Mouse (Mus musculus) neural tube, embryonic 11.5 days (tissue): Measurements from ENCODE around the gene Spink2. TPM values are rescaled to one million over a fixed set of nuclear protein-coding genes. Genes with fewer than 3 reads are reported as not detected.

ENCODE experiments used
- ATAC-seq: fragments of 200-750 bp; cut with Nextera tagmentation; 2 replicates; pipeline ENCODE4 v1.8.0; 2017; ENCODE audit warnings: moderate number of reproducible peaks, mild to moderate bottlenecking, moderate TSS enrichment, moderate library complexity; ENCODE audit not compliant: insufficient read depth, low FRiP score, low TSS enrichment
- DNase-seq: peaks from one replicate; pipeline ENCODE4 v3.0.0-alpha.2; 2015; ENCODE audit warnings: low spot score
- H3K27ac ChIP-seq: fragments of 300-500 bp; sonication (generic); 2 replicates; pipeline ENCODE4 v1.5.1; 2014; ENCODE audit warnings: low read depth, mild to moderate bottlenecking, low read length
- H3K27me3 ChIP-seq: fragments of 300-500 bp; sonication (generic); 2 replicates; pipeline ENCODE4 v1.6.1; 2014; ENCODE audit warnings: mild to moderate bottlenecking, low read length, mixed read lengths; ENCODE audit not compliant: control insufficient read depth, insufficient read depth
- H3K36me3 ChIP-seq: fragments of 300-500 bp; sonication (generic); 2 replicates; pipeline ENCODE4 v1.6.1; 2014; ENCODE audit warnings: mild to moderate bottlenecking, low read length, moderate library complexity, mixed read lengths; ENCODE audit not compliant: control insufficient read depth, insufficient read depth
- H3K4me1 ChIP-seq: fragments of 300-500 bp; sonication (generic); 2 replicates; pipeline ENCODE4 v1.6.1; 2014; ENCODE audit warnings: low read length, mixed read lengths; ENCODE audit not compliant: control insufficient read depth, insufficient read depth
- H3K4me2 ChIP-seq: fragments of 300-500 bp; sonication (generic); 2 replicates; pipeline ENCODE4 v1.6.1; 2014; ENCODE audit warnings: low read depth, mild to moderate bottlenecking, moderate library complexity
- H3K4me3 ChIP-seq: fragments of 300-500 bp; sonication (generic); 2 replicates; pipeline ENCODE4 v1.5.1; 2014; ENCODE audit warnings: low read depth, low read length
- H3K9ac ChIP-seq: fragments of 300-500 bp; sonication (generic); 2 replicates; pipeline ENCODE4 v1.6.1; 2014; ENCODE audit warnings: mild to moderate bottlenecking, low read length
- H3K9me3 ChIP-seq: fragments of 300-500 bp; sonication (generic); 2 replicates; pipeline ENCODE4 v1.6.1; 2016; ENCODE audit warnings: low read length; ENCODE audit not compliant: control insufficient read depth
- WGBS: fragments of 180-500 bp; shearing (Covaris S2); extraction: QIAGEN DNeasy Blood & Tissue Kit; methylation state at CpG from one replicate; pipeline ENCODE4 v1.1.7; 2014; 5-methylcytosine and 5-hydroxymethylcytosine counted together
- polyA plus RNA-seq: library from polyadenylated mRNA; unstranded; fragments of >200 nt; fragmentation: Nextera tagmentation; extraction: Ambion mirVana; gene quantifications from 2 replicates; pipeline ENCODE4 v1.2.1, GENCODE M21; 2014

The Spink2 gene
- polyA plus RNA-seq, 1 experiment from 2014 or later = 2.1 TPM

DNA sequence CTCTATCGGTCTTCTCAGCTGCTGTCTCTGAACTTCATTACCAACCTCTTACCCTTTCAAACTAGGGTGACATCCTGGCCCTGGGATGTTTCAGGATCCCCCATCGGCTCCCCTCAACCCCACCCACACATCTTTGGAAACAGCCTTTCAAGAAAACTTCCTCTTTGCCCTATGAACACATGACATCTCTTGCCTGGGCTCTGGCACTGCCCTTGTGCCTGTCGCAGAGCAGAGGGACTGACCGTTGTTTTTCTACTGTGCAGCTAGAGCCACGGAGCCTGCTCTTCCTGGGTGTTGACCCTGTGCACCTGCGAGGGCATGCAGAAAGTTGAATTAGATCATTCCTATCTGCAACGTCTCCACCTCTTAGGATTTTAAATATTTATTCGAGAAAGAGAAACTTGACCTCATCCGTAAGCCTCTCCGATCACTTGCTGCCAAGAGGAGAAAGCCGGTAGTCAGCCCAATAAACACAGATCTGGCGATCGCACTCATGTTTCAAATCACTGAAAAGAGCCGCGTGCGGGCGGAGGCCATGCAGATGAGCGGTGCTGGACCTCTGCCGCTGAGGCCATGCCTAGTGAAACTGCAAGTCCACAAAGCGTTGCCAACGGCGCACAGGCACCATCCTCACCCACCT is 43.8 kb downstream of the Spink2 start:
- H3K4me2 ChIP-seq = no peak overlapping the region
- no peak overlapping the region for H3K4me3 ChIP-seq
- no peaks in the 10 kb centered on the region for H3K27me3 ChIP-seq
- H3K9ac ChIP-seq = no peak overlapping the region
- H3K4me1 ChIP-seq = no peaks in the 10 kb centered on the region
- H3K36me3 ChIP-seq = no peaks in the 10 kb centered on the region
- no peak overlapping the region for H3K27ac ChIP-seq
- H3K9me3 ChIP-seq = no peaks in the 10 kb centered on the region
- DNase-seq (no peak), ATAC-seq (no peak)
- 89% methylated on average over 22 of the region's 22 CpGs for WGBS

DNA sequence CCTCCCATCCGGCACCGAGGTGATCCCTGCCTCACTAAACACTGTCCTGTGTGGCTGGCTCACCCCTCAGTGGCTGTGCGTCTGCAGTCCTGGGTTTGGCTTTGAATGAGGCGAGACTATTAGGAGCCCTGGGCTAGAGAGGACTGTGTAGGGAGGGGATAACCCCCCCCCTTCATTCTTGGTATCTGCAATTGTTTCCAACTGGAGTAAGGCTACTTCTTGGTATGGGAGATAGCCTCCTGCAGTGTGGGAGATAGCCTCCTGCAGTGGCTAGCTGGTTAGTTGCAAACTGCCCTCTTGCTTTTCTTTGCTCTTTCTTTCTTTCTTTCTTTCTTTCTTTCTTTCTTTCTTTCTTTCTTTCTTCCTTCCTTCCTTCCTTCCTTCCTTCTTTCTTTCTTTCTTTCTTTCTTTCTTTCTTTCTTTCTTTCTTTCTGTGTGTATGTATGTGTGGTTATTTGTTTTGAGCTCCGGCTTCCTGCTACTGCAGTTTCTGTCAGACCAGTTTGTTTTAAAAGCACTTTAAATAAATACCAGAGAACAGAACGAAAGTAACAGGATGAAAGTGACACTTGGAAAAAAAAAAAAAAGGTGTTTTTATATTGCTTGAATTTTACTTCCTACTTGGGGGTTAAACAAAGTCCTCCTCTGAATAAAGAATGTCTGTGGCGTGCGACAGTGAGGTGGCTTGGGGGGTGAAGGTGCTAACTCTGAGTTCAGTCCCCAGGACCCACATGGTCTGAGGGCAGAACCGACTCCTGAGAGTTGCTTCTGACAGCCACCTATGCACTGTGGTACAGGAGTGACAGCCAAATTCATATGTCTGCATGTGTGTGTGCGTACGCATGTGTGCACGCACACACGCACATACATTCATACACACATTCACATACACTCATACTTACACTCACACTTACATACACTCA is 45.3 kb downstream of the Spink2 start:
- H3K9ac ChIP-seq = no peak overlapping the region
- H3K4me2 ChIP-seq = no peak overlapping the region
- no peaks in the 10 kb centered on the region for H3K9me3 ChIP-seq
- DNase-seq (no peak), ATAC-seq (no peak)
- 69% methylated on average over 13 of the region's 13 CpGs for WGBS
- no peaks in the 10 kb centered on the region for H3K36me3 ChIP-seq
- no peak overlapping the region for H3K27ac ChIP-seq
- no peak overlapping the region for H3K4me3 ChIP-seq
- no peaks in the 10 kb centered on the region for H3K27me3 ChIP-seq
- H3K4me1 ChIP-seq = no peaks in the 10 kb centered on the region

DNA sequence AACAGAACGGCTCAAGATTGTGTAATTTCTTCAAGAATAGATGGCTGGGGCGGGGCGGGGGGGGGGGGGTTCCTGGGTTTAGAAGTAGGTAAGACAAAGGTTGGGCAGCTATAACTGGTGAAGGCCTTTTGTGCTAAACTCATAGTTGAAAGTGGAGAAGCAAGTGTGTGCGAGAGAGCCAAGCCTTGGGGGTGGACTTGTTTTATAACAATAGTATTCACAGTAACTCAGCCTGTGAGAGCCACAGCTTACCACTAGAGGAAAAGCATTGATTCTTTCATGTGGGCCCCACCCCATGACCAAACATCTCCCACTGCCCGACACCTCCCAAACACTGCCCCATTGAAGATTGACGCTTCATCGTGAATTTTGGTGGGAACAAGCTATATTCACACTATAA is 47.7 kb downstream of the Spink2 start:
- ATAC-seq (no peak), DNase-seq (no peak)
- no peak overlapping the region for H3K4me3 ChIP-seq
- no peaks in the 10 kb centered on the region for H3K4me1 ChIP-seq
- H3K27me3 ChIP-seq = no peaks in the 10 kb centered on the region
- H3K9ac ChIP-seq = no peak overlapping the region
- no peak overlapping the region for H3K27ac ChIP-seq
- H3K36me3 ChIP-seq = no peaks in the 10 kb centered on the region
- WGBS = 72% methylated on average over 7 of the region's 7 CpGs
- no peaks in the 10 kb centered on the region for H3K9me3 ChIP-seq
- no peak overlapping the region for H3K4me2 ChIP-seq

DNA sequence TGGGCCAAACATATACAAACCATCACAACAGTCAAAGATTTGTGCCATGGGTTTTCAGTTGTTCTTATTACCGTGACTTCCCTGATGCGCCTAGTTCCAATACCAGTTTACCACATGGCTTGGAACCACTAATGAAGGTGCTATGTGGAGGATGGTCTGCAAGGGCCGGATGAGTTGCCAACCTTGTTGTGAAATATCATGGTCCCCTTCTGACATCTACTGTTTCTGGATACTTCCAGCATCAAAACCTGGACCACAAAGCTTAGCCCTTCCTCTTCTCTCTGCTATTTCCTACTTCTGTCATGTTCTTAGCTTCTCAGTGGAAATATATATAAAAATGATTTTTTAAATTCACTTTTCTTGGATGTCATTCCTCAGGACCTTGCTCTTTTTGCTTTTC is 48.7 kb downstream of the Spink2 start:
- 94% methylated on average over 3 of the region's 3 CpGs for WGBS

DNA sequence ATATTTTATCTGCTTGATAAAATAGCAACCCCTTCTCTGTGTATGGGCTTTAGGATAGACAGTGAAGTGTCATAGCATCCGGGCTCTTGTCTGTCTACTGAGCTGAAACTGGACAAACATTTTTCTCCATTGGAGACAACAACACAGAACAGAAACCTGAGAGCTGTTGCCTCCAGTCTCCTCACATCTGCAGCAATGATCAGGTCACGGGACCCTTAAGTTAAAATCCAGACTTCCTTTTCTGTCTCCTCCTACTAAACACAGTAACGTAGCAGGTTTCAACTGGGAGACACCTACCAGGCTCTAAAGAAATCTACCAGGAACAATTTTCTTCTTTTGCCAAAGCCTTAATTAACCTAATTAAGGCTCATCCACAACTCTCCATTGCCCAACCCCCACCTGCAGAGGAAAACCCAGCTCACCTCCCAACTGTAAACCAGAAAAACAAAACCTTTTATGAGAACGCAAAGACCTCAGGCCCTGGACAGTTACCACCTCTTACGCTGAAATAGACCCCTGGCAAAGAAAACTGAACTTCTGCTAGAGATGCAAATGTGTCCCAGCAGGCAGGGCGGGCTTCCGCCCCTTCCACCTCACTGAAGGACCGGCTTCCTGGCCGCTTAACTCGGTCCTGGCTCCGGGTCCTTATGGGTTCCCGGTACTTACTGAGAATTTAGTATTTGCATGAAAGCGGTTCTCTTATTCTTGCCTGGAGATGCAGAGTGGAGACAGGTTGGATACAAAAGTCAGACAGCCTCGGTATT is 53.3 kb downstream of the Spink2 start:
- WGBS = 31% methylated on average over 14 of the region's 14 CpGs
- Histone ChIP-seq H3K4me1 (no peaks in the 10 kb centered on the region), H3K36me3 (no peaks in the 10 kb centered on the region), H3K9ac (no peak overlapping the region), H3K27me3 (no peaks in the 10 kb centered on the region), H3K9me3 (no peaks in the 10 kb centered on the region), H3K4me3 (no peak overlapping the region), H3K4me2 (no peak overlapping the region), H3K27ac (no peak overlapping the region)
- ATAC-seq = no peak
- DNase-seq = no peak

More for the DNA sequence above, 48.7 kb downstream of the Spink2 start:
- Histone ChIP-seq H3K4me1 (no peaks in the 10 kb centered on the region), H3K4me2 (no peak overlapping the region), H3K4me3 (no peak overlapping the region), H3K27me3 (no peaks in the 10 kb centered on the region), H3K27ac (no peak overlapping the region), H3K36me3 (no peaks in the 10 kb centered on the region), H3K9ac (no peak overlapping the region), H3K9me3 (no peaks in the 10 kb centered on the region)
- ATAC-seq (no peak), DNase-seq (no peak)

DNA sequence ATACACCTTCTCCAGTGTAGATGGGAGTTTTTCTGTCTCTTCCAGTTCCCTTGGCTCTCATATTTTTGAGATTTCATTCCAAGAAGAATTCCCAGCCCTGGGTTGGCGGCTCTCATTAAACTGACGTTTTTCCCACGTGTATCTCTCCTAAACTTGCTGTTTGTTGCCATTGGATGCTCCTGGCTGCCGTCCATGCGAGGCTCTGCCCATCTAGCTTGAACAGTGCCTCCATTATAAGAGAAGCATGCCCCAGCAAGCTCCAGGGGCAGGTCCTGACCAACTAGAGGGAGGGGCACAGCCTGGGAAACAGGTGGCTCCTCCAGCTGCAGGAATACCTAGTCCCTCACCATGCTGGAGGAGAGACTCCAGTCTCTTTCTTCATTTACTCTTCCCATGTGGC is 54.3 kb downstream of the Spink2 start:
- H3K27ac ChIP-seq = no peak overlapping the region
- no peak overlapping the region for H3K9ac ChIP-seq
- WGBS = 78% methylated on average over 5 of the region's 5 CpGs
- ATAC-seq (no peak), DNase-seq (no peak)
- no peaks in the 10 kb centered on the region for H3K36me3 ChIP-seq
- no peaks in the 10 kb centered on the region for H3K4me1 ChIP-seq
- H3K4me2 ChIP-seq = no peak overlapping the region
- H3K4me3 ChIP-seq = no peak overlapping the region
- H3K9me3 ChIP-seq = no peaks in the 10 kb centered on the region
- no peaks in the 10 kb centered on the region for H3K27me3 ChIP-seq

GRCm38 (mm10) chr5:77155526-77155925 is 55.7 kb downstream of the Spink2 start:
- H3K4me1 ChIP-seq = no peaks in the 10 kb centered on the region
- no peak overlapping the region for H3K9ac ChIP-seq
- DNase-seq (no peak), ATAC-seq (no peak)
- H3K4me3 ChIP-seq = no peak overlapping the region
- H3K4me2 ChIP-seq = no peak overlapping the region
- no peaks in the 10 kb centered on the region for H3K27me3 ChIP-seq
- H3K36me3 ChIP-seq = no peaks in the 10 kb centered on the region
- 94% methylated on average over 12 of the region's 12 CpGs for WGBS
- H3K9me3 ChIP-seq = no peaks in the 10 kb centered on the region
- H3K27ac ChIP-seq = no peak overlapping the region
